Mouse (Mus musculus) left cerebral cortex, postnatal 25 days (tissue): ENCODE data around the gene Itga8. TPM values are rescaled to one million over a fixed set of nuclear protein-coding genes. Genes with fewer than 3 reads are reported as not detected.
A peak's percentile ranks its signal among the peaks of the same experiment; 100 is the strongest.

ENCODE experiments used
- DNase-seq, 2 experiments: peaks; one replicate each; pipeline ENCODE4 v3.0.0; 2022; ENCODE audit warnings: low spot score in 2 of 2, mixed read lengths in 1 of 2
- intact Hi-C: fragments of 180-260 bp; cut with DNase I; formaldehyde crosslinking; loops from one replicate; pipeline ENCODE4 v1.15.1; 2025
- total RNA-seq, 2 experiments: library from RNA; stranded (reverse); gene quantifications; 2 replicates each; pipeline ENCODE4 v1.2.3; 2021

Gene Itga8
- total RNA-seq, 2 experiments from 2014 or later, result 9.3 to 9.8 TPM

DNA sequence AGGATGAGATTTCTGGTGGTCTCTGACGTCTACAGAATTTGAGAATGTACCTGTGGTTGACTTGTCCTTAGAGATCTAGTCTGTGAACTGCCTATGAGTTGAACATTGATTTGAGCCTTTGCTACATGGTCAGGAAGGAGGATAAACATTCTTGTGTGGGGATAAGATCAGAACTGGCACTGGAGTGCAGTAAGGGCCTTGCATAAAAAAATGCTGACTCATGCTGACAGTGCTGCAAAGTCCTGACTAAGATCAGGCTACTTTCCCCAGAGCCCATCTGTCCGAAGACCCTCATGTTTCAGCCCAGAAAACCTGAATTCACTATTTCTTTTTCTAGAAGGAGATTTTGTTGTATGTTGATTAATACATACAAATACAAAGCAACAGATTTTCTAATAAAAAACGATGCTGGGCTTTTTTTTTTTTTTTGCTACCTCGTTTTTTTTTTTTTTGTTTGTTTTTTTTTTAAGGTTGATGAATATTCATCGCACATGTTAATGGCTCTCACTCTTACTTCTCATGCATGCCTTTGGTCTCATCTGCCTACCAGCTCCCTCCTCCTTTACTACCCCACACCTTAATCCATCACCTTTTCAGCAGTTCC lies 162.9 kb downstream of the Itga8 start:
- intact Hi-C loops, result no loop called here
- no peak for DNase-seq

GRCm38 (mm10) chr2:12126580-12126979 lies 175.1 kb downstream of the Itga8 start:
- DNase-seq, result no peak
- intact Hi-C loops, result no loop called here

- no peak for DNase-seq
- intact Hi-C loops, result no loop called here
Measured at GRCm38 (mm10) chr2:12115479-12115878, 186.2 kb downstream of the Itga8 start.

DNA sequence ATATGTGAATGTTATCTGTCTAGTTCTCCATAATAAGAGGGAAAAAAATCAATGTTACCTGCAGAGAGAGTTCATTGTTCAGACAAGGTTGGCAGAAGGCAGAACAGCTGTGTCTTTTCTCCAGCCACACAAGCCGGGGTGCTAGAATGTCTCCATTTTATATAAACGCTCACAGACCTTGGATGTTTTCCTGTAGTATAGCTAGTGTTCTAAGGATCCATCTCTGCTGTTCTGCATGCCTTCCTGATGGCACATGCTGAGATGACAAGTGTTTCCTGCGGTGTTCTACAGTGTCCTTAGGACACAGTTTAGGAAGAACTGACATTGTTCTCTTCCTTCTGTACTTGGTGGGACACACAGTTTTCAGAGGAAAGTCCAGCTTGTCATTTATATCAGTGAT lies 192.4 kb downstream of the Itga8 start:
- DNase-seq, result no peak
- intact Hi-C loops, result no loop called here

DNA sequence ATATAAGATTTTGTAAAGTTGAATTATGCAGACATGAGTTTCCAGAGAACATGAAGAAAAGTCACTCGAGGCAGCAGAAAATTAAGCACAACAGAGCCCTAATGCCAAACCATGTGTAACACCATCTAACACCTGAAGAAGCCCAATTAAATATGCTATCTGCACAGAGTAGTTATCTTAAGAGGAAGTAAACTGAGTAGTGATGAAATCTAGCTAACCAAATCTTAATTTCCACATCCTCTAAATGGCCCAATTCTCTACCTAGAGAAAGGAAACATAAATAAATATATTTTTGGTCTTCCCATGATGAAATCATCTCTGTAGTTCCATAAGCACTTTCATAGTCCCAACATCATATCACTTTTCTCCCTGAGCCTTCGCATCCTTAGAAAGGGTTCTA lies 193.4 kb downstream of the Itga8 start:
- DNase-seq, result no peak
- intact Hi-C loops, result no loop called here

DNA sequence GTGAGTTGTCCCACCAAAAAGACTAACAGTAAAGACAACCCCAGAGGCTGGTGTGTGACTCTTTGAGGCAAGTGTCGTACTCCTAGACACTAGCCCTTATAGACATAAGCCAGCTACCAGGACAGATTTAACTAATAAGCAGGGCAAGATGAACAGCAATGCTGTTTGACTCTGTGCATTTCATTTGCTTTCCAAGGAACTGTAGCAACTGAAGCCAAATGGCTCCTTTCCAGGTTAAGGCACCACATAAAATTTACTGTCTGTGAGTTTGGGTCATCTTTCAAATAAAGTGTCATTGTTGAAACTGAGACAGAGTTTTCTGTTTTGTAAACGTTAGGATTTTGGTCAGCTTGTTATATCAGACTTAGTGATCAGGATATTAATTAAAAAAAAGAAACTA lies 194.5 kb downstream of the Itga8 start:
- DNase-seq, result no peak
- intact Hi-C loops, result no loop called here

DNA sequence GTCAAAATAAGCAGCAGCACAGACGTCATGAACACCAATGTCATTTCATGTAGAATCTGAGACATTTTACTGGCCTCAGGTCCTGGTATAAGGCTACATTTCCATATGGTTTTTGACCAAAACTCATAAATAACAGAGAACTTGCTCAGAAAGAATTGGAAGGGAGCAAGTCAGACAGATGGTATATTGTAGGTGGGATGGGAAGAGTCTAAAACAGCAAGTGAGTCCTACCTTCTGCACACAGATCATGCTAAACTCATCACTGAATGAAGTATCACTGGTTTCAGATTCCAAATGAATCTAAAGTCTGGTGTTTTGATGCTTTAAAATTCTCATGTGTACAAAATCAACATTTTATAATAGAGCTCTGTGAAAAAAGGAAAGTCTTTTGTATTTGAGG lies 198.5 kb downstream of the Itga8 start:
- intact Hi-C loops, result no loop called here

GRCm38 (mm10) chr2:12092203-12092984 lies 209.3 kb downstream of the Itga8 start:
- no peak for DNase-seq
- intact Hi-C loops, result loop anchor here (10.0 kb wide), 1 partner anchor 458 kb away; no protein-coding TSS in a partner anchor

More for the DNA sequence above, 198.5 kb downstream of the Itga8 start:
- DNase-seq, result peak in 1 of 2 experiments; percentile 52

DNA sequence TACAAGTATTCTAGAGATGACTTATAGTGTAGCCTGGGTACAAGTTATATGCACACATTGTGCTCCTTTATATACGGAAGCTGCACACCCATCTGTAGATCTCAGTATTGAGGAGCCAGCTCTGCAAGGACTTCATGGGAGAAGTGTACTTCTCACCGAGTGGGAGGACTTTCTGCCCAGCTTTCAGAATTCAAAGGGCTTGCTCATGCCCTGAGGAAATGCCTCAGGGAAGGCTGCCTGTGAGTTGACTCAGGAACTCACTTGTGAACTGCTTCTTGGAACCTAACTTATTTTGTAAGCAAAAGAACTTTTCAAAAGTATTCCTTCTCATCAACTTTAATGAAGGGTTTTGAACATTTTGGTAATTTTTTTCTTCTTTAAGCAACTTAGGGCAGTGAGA lies 210.7 kb downstream of the Itga8 start:
- intact Hi-C loops, result loop anchor here (10.0 kb wide), 1 partner anchor 456 kb away; no protein-coding TSS in a partner anchor
- no peak for DNase-seq

DNA sequence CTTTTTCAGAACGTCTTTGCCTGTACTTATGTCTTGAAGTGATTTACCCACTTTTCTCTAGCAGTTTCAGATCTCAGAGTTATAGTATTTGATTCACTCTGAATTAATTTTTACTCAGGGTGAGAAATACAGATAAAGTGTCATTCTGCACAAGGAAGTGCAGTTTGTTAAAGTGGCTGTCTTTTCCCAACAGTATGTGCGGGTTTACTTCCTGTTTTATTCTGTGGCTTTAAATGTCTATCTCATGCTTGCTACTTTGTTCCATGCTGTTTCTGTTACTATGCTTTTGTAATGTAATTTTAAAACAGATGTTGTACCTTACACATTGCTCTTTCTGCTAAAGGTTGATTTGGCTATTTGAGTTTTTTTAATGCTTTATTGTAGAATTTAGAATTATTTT lies 216.2 kb downstream of the Itga8 start:
- intact Hi-C loops, result no loop called here
- DNase-seq, result no peak

DNA sequence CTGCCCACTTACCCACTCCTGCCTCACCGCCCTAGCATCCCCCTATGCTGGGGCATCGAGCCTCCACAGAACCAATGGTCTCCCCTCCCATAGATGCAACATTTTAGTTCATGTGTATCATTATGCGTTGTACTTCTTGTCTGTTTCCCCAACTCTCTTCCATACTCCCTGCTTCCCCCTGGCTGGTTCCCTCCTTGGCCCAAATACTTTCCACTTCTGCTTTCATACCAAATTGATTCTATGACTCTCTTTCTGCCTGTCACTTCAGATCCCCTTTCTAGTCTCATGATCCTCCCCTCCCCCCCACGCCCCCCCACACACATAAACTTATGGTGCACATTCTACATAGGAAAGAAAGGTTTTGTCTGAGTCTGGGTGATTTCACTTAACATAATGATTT lies 217.4 kb downstream of the Itga8 start:
- intact Hi-C loops, result no loop called here
- DNase-seq, result no peak

- no peak for DNase-seq
- intact Hi-C loops, result no loop called here
Measured at GRCm38 (mm10) chr2:12077266-12077891, 224.3 kb downstream of the Itga8 start.

GRCm38 (mm10) chr2:12065669-12066399 lies 235.9 kb downstream of the Itga8 start:
- no peak for DNase-seq
- intact Hi-C loops, result no loop called here

GRCm38 (mm10) chr2:12060034-12060723 lies 241.5 kb downstream of the Itga8 start:
- no peak for DNase-seq
- intact Hi-C loops, result no loop called here

Other genes with a start within 250 kb of the Itga8 start
- 10 to 100 TPM; 52.1 to 54.8 TPM for gene Mindy3, start 117.5 kb upstream of the Itga8 start, total RNA-seq